ENCODE assay signal across 13 mouse cellular contexts in the genomic region with DNA sequence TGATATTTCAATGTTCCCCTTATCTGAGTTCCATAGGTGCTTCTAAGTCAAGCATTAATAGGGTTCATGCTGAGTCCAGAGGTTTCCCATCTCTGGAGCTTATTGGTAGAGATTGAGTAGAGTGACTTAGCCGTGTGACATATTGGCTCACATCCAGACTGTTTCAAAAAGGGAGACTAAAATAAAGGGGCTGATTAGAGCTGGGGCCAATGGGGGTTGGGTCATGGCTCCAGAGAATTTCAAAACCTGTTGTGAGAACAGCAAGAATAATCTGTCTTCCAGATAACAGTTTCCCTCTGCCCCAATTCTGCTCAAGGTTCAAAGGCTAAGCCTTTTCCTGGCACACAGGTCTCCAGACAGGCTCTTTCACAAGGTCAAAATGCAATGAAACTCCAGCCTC. TPM values are rescaled to one million over a fixed set of nuclear protein-coding genes. Genes with fewer than 3 reads are reported as not detected.
A peak's percentile ranks its signal among the peaks of the same experiment; 100 is the strongest.
DNase-seq lines count a peak whose midpoint lies in the region; ATAC-seq and TF ChIP-seq lines count a peak whose summit lies in the region.
"Had no signal": no experiment of that assay in that cellular context is flagged by ENCODE, and none has a peak within 500 bp of the region (broad histone marks: within the 10 kb centered on the region; RNA-seq: fewer than 3 reads in every experiment).

No protein-coding gene starts in this region.

- H3K27me3 ChIP-seq in heart, embryonic 16.5 days (ENCODE audit: control insufficient read depth, insufficient read depth, low read length), result no peaks in the 10 kb centered on the region
- H3K27me3 ChIP-seq in liver, embryonic 14.5 days (ENCODE audit: control insufficient read depth, insufficient read depth, low read length), result no peaks in the 10 kb centered on the region
- no peaks in the 10 kb centered on the region for H3K27me3 ChIP-seq in liver, embryonic 15.5 days

- no peak overlapping the region for H3K4me2 ChIP-seq in heart, embryonic 16.5 days (ENCODE audit: low read depth, low read length)
- no peak overlapping the region for H3K4me2 ChIP-seq in liver, embryonic 14.5 days (ENCODE audit: low read depth)
- H3K4me2 ChIP-seq in liver, embryonic 15.5 days, result no peak overlapping the region
- H3K4me2 ChIP-seq: lung, embryonic 14.5 days had no signal

- no peaks in the 10 kb centered on the region for H3K36me3 ChIP-seq in heart, embryonic 16.5 days (ENCODE audit: control insufficient read depth, insufficient read depth)
- H3K36me3 ChIP-seq in liver, embryonic 14.5 days (replicated peaks; ENCODE audit: control insufficient read depth, insufficient read depth, low read depth), result no peaks in the 10 kb centered on the region
- H3K36me3 ChIP-seq in liver, embryonic 15.5 days (replicated peaks), result no peaks in the 10 kb centered on the region
- H3K36me3 ChIP-seq: G1E had no signal

- WGBS in heart, embryonic 16.5 days, result 13% methylated on average over 1 of the region's 1 CpGs
- 31% methylated on average over 1 of the region's 1 CpGs for WGBS in liver, embryonic 14.5 days (ENCODE audit: insufficient replicate concordance)
- WGBS in liver, embryonic 15.5 days (ENCODE audit: insufficient replicate concordance), result 41% methylated on average over 1 of the region's 1 CpGs

- no peak for DNase-seq in heart, adult 9 months (ENCODE audit: low spot score in 2 of 2)
- DNase-seq in liver, embryonic 14.5 days (ENCODE audit: low read depth in 3 of 3, low spot score in 3 of 3), result no peak
- DNase-seq in liver, result no peak
- no peak for DNase-seq in layer of hippocampus, adult 9-10 months (ENCODE audit: low spot score)
- DNase-seq: cerebellum, adult 8-10 months; forebrain, postnatal 0 days; layer of hippocampus, adult 9-11 months; lung, embryonic 14.5 days; right cerebral cortex, adult 18-20 months had no signal

- no peak overlapping the region for H3K9ac ChIP-seq in heart, embryonic 16.5 days (ENCODE audit: low read length)
- H3K9ac ChIP-seq in liver, embryonic 14.5 days (replicated peaks), result no peak overlapping the region
- no peak overlapping the region for H3K9ac ChIP-seq in liver, embryonic 15.5 days
- H3K9ac ChIP-seq: forebrain, postnatal 0 days; lung, embryonic 14.5 days had no signal

- no peak for TF ChIP-seq EP300 in liver, embryonic 14.5 days (IDR thresholded peaks at IDR 0.05; ENCODE audit: low read depth)

- H3K9me3 ChIP-seq in heart, embryonic 16.5 days (replicated peaks; ENCODE audit: control insufficient read depth, low read length), result no peaks in the 10 kb centered on the region
- no peaks in the 10 kb centered on the region for H3K9me3 ChIP-seq in liver, embryonic 14.5 days (ENCODE audit: control insufficient read depth, low read length)
- H3K9me3 ChIP-seq in liver, embryonic 15.5 days (replicated peaks), result no peaks in the 10 kb centered on the region
- H3K9me3 ChIP-seq: G1E had no signal

- ATAC-seq in heart, embryonic 16.5 days (replicated peaks; ENCODE audit: extremely low read depth, insufficient read depth, low FRiP score), result peak; percentile 69; the same call in 1 of the 2 replicates
- ATAC-seq in liver, embryonic 14.5 days (ENCODE audit: insufficient read depth), result peak; percentile 51; the same call in 1 of the 2 replicates
- ATAC-seq in liver, embryonic 15.5 days (ENCODE audit: insufficient read depth), result peak; percentile 69
- ATAC-seq in megakaryocyte-erythroid progenitor cell, adult 5-6 weeks (replicated peaks; ENCODE audit: low FRiP score, low TSS enrichment, poor library complexity, severe bottlenecking), result no peak
- ATAC-seq: forebrain, postnatal 0 days had no signal

- TF ChIP-seq CTCF in liver, embryonic 14.5 days (IDR thresholded peaks at IDR 0.05; ENCODE audit: low read depth), result no peak

- H3K4me1 ChIP-seq in heart, embryonic 16.5 days (ENCODE audit: control insufficient read depth, insufficient read depth, low read length), result peaks cover 7% of the 10 kb centered on the region; the same call in 1 of the 2 replicates
- H3K4me1 ChIP-seq in liver, embryonic 14.5 days (replicated peaks; ENCODE audit: control insufficient read depth in 2 of 2, insufficient read depth in 2 of 2, low read length in 1 of 2), result no peaks in the 10 kb centered on the region; a peak in 1 of 4 replicates
- H3K4me1 ChIP-seq in liver, embryonic 15.5 days (replicated peaks), result peaks cover 17% of the 10 kb centered on the region

- peak overlapping the region; percentile 58 for H3K27ac ChIP-seq in heart, embryonic 16.5 days (ENCODE audit: low read length)
- no peak overlapping the region for H3K27ac ChIP-seq in liver, embryonic 14.5 days
- peak overlapping the region; percentile 35; the same call in 1 of the 2 replicates for H3K27ac ChIP-seq in liver, embryonic 15.5 days (replicated peaks)

- no peak overlapping the region for H3K4me3 ChIP-seq in heart, embryonic 16.5 days (ENCODE audit: low read length)
- H3K4me3 ChIP-seq in liver, embryonic 14.5 days (ENCODE audit: insufficient read depth in 1 of 2, low read depth in 2 of 2, low read length in 2 of 2), result no peak overlapping the region
- no peak overlapping the region for H3K4me3 ChIP-seq in liver, embryonic 15.5 days (replicated peaks)

RNA-seq across cellular contexts. Expression of a gene that starts 7.7 kb away (rescaled TPM):
- 29.8 and 37.5 TPM in 2 replicates for polyA plus RNA-seq in heart, embryonic 16.5 days (2015; fragmentation: Nextera tagmentation; extraction: Ambion mirVana)
- 16.5 and 18.4 TPM in 2 replicates for polyA plus RNA-seq in liver, embryonic 14.5 days (2012; rRNA removed)
- 17.7 and 19.2 TPM in 2 replicates for polyA plus RNA-seq in liver, embryonic 14.5 days (2014; fragmentation: Nextera tagmentation; extraction: Ambion mirVana)
- 36.5 and 38.5 TPM in 2 replicates for polyA plus RNA-seq in liver, embryonic 15.5 days (2015; fragmentation: Nextera tagmentation; extraction: Ambion mirVana)
- total RNA-seq in megakaryocyte-erythroid progenitor cell, adult 5-6 weeks (2014; fragmentation: Nextera tagmentation), result 34.1 and 37.1 TPM in 2 replicates
- 65.9 and 73.1 TPM in 2 replicates for total RNA-seq in megakaryocyte-erythroid progenitor cell, adult 5-6 weeks (2017)
